Mouse (Mus musculus): ENCODE measurements around the gene Chuk. TPM values are rescaled to one million over a fixed set of nuclear protein-coding genes. Genes with fewer than 3 reads are reported as not detected.

Gene Chuk
- total RNA-seq, 2 experiments from 2014 or later = 13.6 to 16.0 TPM

DNA sequence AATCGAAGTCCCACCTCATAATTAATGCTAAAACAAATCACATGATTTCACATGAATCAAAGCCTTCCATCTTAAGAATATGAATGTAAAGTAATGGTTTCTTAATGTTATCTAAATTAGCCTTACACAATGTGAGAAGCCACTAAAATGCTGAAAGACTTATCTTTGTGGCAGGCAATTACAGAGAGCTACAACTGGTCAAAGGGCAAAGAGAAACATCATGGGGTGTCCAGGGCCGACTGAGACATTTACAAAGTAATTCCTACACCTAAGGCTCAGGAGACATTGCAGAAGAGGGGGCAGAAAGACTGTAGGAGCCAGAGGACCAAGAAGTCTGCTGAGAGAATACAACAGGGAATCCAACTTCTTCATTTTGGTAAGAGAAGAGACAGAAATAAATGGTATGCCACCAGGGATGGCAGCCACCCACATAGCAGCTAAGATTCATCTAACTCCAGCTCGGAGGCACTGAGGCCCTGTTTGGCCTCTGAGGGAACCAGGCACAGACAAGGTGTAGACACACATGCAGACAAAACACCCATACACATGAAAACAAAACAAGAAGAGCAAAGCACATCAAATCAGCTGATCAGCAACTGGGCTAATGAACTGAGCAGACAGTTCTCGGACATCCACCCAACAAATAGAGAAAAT is 52.0 kb downstream of the Chuk start:
- intact Hi-C loops (cut with DNase I; ENCODE audit: low total_unique reads) = no loop called here
- DNase-seq = no peak

DNA sequence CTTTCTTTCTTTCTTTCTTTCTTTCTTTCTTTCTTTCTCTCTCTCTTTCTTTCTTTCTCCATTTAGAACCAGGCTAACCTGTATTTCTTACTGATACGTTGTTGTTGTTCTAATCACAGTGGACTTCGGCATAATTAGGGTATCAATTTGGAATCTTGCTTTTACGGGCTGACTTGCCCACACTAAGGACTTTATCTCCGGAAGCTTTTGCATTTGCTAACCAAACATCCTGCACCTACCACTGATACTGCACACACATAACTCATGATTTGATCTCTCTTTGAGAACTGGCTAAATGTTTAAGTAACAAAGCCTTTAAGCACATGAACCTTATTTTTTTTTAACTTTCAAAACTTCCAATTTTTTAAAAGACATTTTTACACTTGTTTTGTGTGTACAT is 56.9 kb downstream of the Chuk start:
- intact Hi-C loops (cut with DNase I; ENCODE audit: low total_unique reads) = no loop called here
- no peak for DNase-seq

DNA sequence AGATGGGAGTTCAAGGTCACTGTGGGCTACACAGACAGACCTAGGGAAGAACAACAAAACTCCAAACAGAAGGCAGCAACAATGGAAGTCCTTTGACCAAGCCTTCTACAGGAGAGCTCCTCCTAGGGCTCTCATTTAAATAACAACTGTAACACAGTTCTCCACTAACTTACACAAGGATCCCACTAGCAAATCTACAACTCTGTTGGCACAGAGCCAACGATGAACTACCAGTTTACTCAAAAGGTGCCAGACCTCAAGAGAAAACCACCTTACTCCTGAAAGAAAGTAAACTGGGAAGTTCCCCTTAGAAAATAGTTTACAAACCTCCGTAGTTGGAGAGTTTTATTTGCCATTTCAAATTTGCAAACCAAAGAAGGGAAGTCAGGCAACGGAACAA is 58.0 kb downstream of the Chuk start:
- no peak for DNase-seq
- intact Hi-C loops (cut with DNase I; ENCODE audit: low total_unique reads) = no loop called here

DNA sequence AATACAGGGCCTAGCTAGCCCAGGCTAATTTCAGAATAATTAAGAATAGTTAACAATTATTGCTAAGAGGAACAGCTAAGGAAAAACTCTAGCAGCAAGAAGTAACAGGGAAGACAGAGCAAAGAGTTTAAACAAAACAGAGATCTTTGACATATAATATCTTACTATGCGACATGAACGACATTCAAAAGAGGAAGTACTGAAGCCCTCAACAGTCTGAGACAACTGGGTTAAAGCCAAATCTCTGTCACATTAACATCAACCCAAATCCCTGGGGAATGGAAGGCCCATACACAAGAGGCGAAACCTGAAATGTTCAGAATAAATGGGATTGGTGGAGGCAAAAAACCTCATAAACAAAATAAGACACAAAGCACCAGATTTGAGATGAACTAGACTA is 61.4 kb downstream of the Chuk start:
- intact Hi-C loops (cut with DNase I; ENCODE audit: low total_unique reads) = no loop called here
- no peak for DNase-seq

DNA sequence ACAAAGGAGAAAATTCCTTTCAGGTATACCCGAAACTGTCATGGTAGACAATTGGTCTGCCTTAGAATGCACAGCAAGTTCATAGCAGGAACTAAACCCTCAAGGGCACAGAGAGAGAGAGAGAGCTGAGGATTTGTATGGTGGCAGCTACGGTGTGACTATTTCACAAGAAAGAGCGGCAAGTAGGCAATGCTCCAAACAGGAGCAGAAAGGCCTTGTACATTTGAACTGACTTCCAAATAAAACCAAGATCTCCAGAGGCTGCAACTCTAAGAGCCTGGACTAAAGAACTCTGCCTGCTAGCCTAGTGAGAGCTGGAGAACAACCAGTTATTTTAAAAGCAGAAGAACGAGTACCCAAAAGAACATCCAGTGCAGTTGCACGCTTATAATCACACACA is 65.2 kb downstream of the Chuk start:
- DNase-seq = no peak
- intact Hi-C loops (cut with DNase I; ENCODE audit: low total_unique reads) = no loop called here

DNA sequence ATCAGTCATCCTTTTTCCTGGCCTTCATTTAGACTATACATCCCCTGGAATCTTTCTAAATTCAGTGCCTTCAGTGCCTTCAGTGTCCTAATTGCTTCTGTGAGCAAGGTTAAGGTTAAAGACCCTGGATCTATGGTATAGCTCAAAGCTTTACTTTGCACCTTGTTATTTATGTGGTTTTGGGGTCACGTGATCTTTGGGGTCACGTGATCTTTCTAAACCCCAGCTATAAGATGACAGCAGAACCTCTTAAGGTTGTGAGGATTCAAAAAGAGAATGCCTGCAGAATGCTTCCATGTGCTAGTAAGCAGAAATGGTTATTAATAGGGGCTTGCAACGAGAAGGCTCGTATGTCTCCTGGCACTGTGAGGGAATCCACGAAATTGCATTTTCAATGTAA is 73.9 kb downstream of the Chuk start:
- no peak for DNase-seq

DNA sequence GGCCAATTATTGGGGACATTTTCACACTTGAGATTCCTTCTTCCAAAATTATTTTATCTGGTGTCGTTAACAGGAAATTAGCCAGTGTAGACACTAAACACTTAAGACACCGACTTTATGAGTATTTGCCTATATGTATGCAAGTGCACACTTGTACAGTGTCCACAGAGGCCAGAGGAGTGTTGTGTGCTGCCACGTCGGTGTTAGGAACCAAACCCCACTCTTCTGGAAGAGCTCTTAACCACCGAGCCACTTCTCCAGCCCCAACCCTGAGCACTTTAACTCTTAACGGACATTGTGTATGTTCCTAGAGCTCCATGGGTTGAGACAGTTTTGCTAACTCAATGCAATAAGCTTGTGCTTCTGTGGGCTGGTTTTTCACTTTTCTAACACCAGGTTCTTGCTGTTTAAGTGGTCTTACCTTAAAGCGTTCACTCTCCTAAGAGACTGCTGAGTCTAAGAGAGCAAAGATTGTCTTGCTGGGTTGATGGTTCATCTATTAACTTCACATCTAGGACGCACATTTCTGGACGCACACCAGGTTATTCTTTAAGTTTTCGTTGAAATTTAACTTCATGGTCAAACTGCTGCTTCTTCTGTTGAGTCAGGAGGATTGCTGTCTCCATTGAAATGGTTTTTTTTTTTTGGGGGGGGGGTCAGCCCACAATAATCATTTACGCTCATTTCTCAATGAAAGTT is 75.1 kb downstream of the Chuk start:
- intact Hi-C loops (cut with DNase I; ENCODE audit: low total_unique reads) = no loop called here
- no peak for DNase-seq

More for the DNA sequence above, 73.9 kb downstream of the Chuk start:
- intact Hi-C loops (cut with DNase I; ENCODE audit: low total_unique reads) = no loop called here

DNA sequence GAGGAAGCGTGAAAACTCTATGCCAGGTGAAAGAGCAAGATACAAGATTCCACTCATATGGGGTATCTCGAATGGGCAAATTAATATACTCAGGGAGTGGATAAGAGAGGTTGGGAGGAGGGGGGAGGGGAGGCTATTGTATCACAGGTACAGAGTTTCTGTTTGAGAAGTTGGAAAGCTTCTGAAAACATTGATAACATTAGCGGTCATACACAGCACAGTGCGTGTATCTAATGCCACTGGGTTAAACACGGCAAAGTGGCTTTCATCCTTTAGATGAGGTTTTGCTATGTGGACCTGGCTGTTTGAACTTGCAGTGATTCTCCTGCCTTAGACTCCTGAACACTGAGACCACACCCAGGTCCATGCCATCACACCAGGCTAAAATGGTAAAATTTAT is 77.3 kb downstream of the Chuk start:
- intact Hi-C loops (cut with DNase I; ENCODE audit: low total_unique reads) = no loop called here
- no peak for DNase-seq

DNA sequence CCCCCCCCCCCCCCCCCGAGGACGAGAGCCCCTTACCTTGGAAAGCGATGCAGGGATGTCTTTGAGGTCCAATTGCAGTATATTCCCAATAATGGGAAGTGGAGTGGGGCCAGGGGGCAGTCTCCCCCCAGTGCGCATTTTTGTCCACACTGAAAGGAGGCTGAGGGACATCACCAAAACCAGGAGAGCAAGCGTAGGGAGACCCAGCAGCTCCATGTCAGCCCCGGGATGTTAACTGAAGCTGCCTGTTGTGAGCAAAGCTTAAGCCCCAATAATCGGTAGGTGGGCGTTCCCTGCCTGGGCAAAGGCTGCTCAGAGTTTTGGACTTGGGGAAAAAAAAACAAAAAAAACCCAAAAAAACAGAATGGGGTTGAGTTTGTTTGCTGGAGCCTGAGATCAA is 78.3 kb downstream of the Chuk start, which contains the start of gene Cyp2c23:
TSS of gene Cyp2c23 (minus strand) at position 237 of the 400 bp plus-strand sequence.
- DNase-seq = no peak
- intact Hi-C loops (cut with DNase I; ENCODE audit: low total_unique reads) = no loop called here

DNA sequence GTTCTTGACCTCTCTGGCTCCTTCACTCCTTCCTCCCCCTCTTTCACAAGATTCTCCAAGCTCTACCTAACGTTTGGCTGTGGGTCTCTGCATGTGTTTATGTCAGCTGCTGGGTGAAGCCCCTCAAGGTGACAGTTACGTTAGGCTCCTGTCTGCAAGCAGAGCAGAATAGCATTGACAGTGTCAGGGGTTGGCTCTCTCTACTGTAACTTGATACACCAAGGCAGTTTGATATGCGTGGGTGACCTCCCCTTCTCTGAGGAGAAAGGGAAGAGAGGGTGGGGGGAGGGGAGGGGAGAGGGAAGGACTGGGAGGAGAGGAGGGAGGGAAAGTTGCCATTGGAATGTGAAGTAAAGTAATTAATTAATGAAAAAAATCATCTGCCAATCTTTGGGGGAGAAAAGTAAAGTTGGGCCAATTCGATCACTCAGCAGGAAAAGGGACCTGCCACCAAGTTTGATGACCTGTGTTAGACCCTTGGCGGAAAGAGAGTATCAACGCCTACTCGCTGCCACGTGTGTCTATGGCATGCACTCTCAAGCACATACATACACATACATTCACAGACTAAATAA is 80.2 kb downstream of the Chuk start:
- intact Hi-C loops (cut with DNase I; ENCODE audit: low total_unique reads) = no loop called here
- no peak for DNase-seq

DNA sequence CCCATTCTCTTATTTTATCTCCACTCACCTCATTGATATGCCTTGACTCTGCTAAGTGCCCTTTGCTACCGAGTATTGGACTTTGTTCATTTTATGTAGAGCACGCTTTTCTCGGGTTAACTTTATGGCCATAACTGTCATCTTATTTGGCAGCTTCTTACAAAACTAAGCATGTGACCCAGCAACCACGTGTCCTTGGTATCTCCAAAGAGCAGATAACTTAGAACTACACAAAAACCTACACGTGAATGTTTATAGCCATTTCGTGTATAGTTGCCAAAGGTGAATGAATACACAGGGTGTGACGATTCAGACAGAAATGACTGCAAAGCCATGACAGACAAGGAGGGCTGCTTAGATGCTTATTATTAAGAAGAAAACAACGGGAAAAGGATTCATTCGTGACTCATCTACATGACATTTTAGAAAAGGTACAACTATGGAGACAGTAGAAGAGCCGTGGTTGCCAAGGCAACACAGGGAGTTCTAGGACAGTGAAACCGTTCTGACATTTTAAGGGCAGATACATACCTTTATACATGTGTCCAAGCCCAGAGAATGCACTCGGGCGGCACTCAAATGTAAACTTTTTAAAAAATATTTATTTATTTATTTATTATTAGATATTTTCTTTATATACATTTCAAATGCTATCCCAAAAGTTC is 82.2 kb downstream of the Chuk start:
- intact Hi-C loops (cut with DNase I; ENCODE audit: low total_unique reads) = no loop called here
- DNase-seq = no peak

Other genes with a start within 250 kb of the Chuk start
- gene Dnmbp, start 167.3 kb downstream of the Chuk start, total RNA-seq (2021) = 10 to 100 TPM in 1 of 2 experiments, 1 to 10 TPM in 1; 8.4 to 11.8 TPM
- not detected for gene Cpn1, start 120.9 kb downstream of the Chuk start, total RNA-seq (2021)
- not detected for gene Cyp2c23, start 78.3 kb downstream of the Chuk start, total RNA-seq (2021)
- gene Erlin1, start 37.7 kb downstream of the Chuk start, total RNA-seq (2021) = 1 to 10 TPM; 4.7 to 5.5 TPM
- gene Cwf19l1, start 28.4 kb upstream of the Chuk start, total RNA-seq (2021) = 1 to 10 TPM; 6.4 to 6.6 TPM
- gene Bloc1s2, start 39.0 kb upstream of the Chuk start, total RNA-seq (2021) = 10 to 100 TPM; 13.4 to 13.9 TPM
- gene Pkd2l1, start 85.0 kb upstream of the Chuk start, total RNA-seq (2021) = not detected
- gene Scd3, start 95.8 kb upstream of the Chuk start, total RNA-seq (2021) = not detected
- gene Scd2, start 186.2 kb upstream of the Chuk start, total RNA-seq (2021) = 10 to 100 TPM; 22.8 to 54.0 TPM
- under 1 TPM; 0.24 to 0.29 TPM for gene Scd4, start 225.6 kb upstream of the Chuk start, total RNA-seq (2021)

Data from gastrocnemius, postnatal 14 days (tissue).